Mouse (Mus musculus): ENCODE results near the gene F11. TPM values are rescaled to one million over a fixed set of nuclear protein-coding genes. Genes with fewer than 3 reads are reported as not detected.

F11 gene
- polyA plus RNA-seq, 1 experiment from 2014 or later: 0.46 TPM

DNA sequence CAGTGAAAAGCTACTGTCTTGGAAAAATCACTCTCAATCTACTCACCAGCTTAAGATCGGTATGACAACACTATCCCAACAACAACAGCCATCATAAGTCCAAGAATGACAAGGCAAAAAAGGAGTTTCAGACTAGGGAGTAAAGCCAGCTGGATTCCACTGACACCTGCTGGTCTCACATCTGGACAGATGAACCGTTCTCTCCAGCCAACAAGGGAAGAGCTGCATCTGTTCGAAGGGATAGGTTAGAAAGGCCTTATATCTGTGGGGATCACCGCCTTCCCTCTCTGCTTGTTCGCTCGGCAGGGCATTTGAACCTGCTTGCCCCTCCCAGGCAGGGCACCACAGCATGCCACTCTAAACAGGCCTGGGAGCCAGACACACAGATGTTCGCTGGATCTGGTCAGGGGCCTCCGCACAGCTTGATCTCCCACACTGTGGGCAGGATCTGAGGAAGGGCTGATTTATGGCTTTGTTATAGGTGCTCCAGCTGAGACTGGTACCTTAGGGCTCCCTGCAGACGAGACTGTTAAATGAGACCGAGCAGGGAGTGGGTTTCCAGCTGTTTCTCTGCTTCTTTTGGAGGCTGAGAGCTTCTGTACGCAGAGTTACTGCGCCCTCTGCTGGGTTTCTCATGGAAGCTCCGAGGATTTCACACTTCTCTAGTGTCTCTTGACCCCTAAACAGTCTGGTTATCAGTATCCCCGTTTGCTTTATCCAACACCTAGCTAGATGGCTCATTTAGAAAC is 25.5 kb downstream of the F11 start:
- no peak overlapping the region for H3K27ac ChIP-seq
- no peaks in the 10 kb centered on the region for H3K36me3 ChIP-seq
- 20% methylated on average over 14 of the region's 14 CpGs for WGBS
- peak overlapping the region; percentile 39; the same call in 1 of the 2 replicates for H3K4me2 ChIP-seq (replicated peaks)
- H3K27me3 ChIP-seq (replicated peaks): no peaks in the 10 kb centered on the region
- no peak overlapping the region for H3K9ac ChIP-seq
- 0 out of 2 replicates have a peak, but pooled peaks cover 3% of the 10 kb centered on the region for H3K4me1 ChIP-seq (replicated peaks)
- ATAC-seq: peak; percentile 53
- no peak overlapping the region for H3K4me3 ChIP-seq (replicated peaks)
- no peaks in the 10 kb centered on the region for H3K9me3 ChIP-seq

DNA sequence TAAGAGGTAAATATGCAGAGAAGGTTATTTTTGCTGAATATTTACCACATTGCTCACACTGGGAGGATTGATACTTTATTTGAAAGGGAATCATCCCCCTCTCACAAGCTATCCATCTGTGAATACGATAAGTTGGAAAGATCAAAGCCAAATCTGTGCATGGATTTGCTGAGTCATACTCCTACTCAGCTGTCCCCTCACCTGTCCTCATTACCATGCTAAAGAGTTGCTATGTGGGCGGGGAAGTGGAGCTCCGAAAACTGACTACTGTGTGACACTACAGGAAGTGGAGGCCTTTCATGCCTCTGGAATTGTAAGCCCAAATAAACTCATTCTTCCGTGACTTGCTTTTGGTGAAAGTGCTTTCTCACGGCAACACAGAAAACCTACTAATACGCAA is 26.6 kb downstream of the F11 start:
- WGBS: 86% methylated on average over 6 of the region's 6 CpGs
- H3K27ac ChIP-seq: no peak overlapping the region
- no peak for ATAC-seq
- H3K4me3 ChIP-seq (replicated peaks): no peak overlapping the region
- no peaks in the 10 kb centered on the region for H3K27me3 ChIP-seq (replicated peaks)
- no peak overlapping the region for H3K9ac ChIP-seq
- 0 out of 2 replicates have a peak, but pooled peaks cover 3% of the 10 kb centered on the region for H3K4me1 ChIP-seq (replicated peaks)
- H3K36me3 ChIP-seq: no peaks in the 10 kb centered on the region
- H3K4me2 ChIP-seq (replicated peaks): no peak overlapping the region
- H3K9me3 ChIP-seq: no peaks in the 10 kb centered on the region

DNA sequence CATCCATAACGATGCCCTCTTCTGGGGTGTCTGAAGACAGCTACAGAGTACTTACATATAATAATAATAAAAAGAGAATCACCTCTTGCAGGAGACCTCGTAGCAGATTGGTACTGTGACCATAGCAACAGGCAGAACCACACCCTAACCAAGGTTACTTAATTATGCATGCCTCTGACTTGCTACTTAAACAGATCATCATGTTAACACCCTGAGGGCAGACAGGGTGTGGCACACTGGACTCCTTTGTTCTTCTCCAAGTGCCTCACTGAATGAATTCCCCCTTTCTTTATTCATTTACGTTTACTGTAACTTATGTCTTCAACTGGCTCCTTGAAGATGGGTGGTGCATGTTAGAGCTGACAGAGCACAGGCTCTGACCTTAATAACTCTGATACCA is 28.6 kb downstream of the F11 start:
- Histone ChIP-seq H3K9ac (no peak overlapping the region), H3K36me3 (no peaks in the 10 kb centered on the region), H3K4me2 (replicated peaks) (no peak overlapping the region), H3K4me3 (replicated peaks) (no peak overlapping the region), H3K27ac (no peak overlapping the region), H3K4me1 (replicated peaks) (0 out of 2 replicates have a peak, but pooled peaks cover 3% of the 10 kb centered on the region), H3K9me3 (no peaks in the 10 kb centered on the region), H3K27me3 (replicated peaks) (no peaks in the 10 kb centered on the region)
- WGBS: 54% methylated on average over 3 of the region's 3 CpGs
- ATAC-seq: no peak

DNA sequence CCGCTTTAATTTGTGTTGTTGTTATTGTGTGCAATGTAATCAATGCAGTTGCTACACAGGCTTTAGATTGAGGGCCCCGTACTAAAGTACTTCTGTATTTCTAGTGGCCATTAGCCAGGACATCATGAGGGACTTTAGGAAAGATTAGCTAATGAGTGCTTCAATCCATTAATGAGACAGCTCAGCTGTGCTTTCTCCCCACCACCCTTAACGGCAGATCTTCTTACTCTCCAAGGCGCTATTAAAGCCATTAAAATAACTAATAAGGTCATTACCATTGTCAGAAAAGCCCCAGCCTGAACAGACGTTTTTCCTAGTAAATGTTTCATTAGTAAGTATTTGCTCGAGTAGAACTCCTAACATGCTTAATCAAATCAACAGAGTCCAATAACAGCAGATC is 59.4 kb downstream of the F11 start:
- H3K4me3 ChIP-seq (replicated peaks): no peak overlapping the region
- no peaks in the 10 kb centered on the region for H3K9me3 ChIP-seq
- H3K27ac ChIP-seq: no peak overlapping the region
- no peaks in the 10 kb centered on the region for H3K27me3 ChIP-seq (replicated peaks)
- 57% methylated on average over 6 of the region's 6 CpGs for WGBS
- H3K4me1 ChIP-seq (replicated peaks): no peaks in the 10 kb centered on the region
- no peak overlapping the region for H3K9ac ChIP-seq
- no peak overlapping the region for H3K4me2 ChIP-seq (replicated peaks)
- H3K36me3 ChIP-seq: no peaks in the 10 kb centered on the region
- ATAC-seq: no peak

DNA sequence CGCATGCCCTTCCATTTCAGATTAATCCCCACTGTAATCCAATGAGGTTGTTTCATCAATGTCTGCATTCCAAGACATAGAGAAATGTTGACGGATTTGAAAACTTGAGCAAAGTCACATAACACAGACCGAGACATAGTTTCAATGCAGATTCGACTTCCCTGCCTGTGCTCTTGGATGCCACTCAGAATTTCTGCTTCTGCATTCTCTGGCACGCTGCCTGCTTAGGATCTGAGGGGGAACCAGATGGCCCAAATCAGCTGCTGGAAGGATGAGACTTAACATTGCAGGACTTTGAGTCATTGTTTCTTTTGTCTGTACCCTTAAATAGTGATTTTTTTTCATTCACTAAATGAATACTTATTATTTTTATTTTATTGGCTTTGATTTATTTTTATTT is 60.2 kb downstream of the F11 start:
- Histone ChIP-seq H3K4me3 (replicated peaks) (no peak overlapping the region), H3K27me3 (replicated peaks) (no peaks in the 10 kb centered on the region), H3K9me3 (no peaks in the 10 kb centered on the region), H3K4me2 (replicated peaks) (no peak overlapping the region), H3K36me3 (no peaks in the 10 kb centered on the region), H3K27ac (no peak overlapping the region), H3K4me1 (replicated peaks) (no peaks in the 10 kb centered on the region), H3K9ac (no peak overlapping the region)
- ATAC-seq: 0 out of 2 replicates have a peak, but pooled peaks have one; percentile 31
- WGBS: 41% methylated on average over 5 of the region's 5 CpGs

DNA sequence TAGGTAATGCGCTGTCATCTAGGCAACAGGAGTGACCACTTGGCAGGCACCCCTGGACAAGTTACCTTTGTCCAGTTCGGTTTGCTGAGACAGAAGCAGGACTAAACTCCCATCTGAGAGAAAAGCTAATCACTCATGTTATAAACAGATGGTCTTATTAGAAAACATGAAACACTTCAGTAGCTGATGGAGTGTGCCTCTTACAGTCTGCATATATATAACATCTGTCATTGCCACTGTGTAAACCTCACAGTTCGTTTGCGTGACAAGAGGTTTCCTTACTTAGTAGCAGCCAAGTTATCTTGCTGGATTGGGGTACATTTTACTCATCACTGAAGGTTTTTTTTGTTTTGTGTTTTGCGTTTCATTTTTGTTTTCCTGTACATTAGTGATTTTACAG is 64.5 kb downstream of the F11 start:
- Histone ChIP-seq H3K4me3 (replicated peaks) (no peak overlapping the region), H3K9ac (no peak overlapping the region), H3K27ac (no peak overlapping the region), H3K9me3 (no peaks in the 10 kb centered on the region), H3K27me3 (replicated peaks) (no peaks in the 10 kb centered on the region), H3K36me3 (no peaks in the 10 kb centered on the region), H3K4me2 (replicated peaks) (no peak overlapping the region), H3K4me1 (replicated peaks) (no peaks in the 10 kb centered on the region)
- WGBS: 68% methylated on average over 5 of the region's 5 CpGs
- no peak for ATAC-seq

DNA sequence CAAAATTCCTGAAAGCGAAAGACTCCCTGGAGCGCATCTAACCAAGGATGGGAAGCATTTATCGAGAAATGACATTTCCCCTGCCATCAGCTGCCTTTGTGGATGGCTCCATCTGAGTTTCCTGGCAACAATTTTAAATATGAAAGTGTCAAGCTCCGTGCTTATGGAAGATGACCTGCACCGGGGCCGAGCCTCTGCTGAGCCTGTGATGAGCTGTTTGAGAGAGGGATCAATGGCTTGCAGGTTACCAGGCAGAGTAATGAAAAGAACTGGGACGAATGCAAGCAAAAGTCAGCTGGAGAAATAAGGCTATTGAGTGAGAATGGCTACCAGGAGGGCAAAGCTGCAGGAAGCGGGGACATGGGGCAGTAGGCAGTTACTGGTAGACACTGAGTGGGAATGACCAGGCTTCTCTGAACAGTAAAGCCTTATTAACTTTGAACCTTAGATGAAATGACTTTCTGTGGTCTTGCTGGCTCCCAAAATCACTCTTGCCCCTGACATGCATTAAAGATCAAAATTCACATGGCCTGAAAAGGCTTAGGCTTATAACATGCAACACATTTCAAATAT is 65.8 kb downstream of the F11 start:
- Histone ChIP-seq H3K9ac (no peak overlapping the region), H3K27ac (no peak overlapping the region), H3K36me3 (no peaks in the 10 kb centered on the region), H3K9me3 (no peaks in the 10 kb centered on the region), H3K4me3 (replicated peaks) (no peak overlapping the region), H3K4me2 (replicated peaks) (no peak overlapping the region), H3K27me3 (replicated peaks) (no peaks in the 10 kb centered on the region), H3K4me1 (replicated peaks) (no peaks in the 10 kb centered on the region)
- 82% methylated on average over 8 of the region's 8 CpGs for WGBS
- no peak for ATAC-seq

Other genes with a start within 250 kb of the F11 start
- 0.26 and 0.28 TPM in 2 replicates for gene Mtnr1a, start 192.9 kb downstream of the F11 start, polyA plus RNA-seq (2015; fragmentation: Nextera tagmentation; extraction: Ambion mirVana)
- gene Klkb1, start 32.8 kb upstream of the F11 start, polyA plus RNA-seq (2015; fragmentation: Nextera tagmentation; extraction: Ambion mirVana): 0.08 and 0.11 TPM in 2 replicates
- 0.18 and 0.39 TPM in 2 replicates for gene Gm45753, start 46.4 kb upstream of the F11 start, polyA plus RNA-seq (2015; fragmentation: Nextera tagmentation; extraction: Ambion mirVana)
- 1.3 and 1.8 TPM in 2 replicates for gene Cyp4v3, start 71.2 kb upstream of the F11 start, polyA plus RNA-seq (2015; fragmentation: Nextera tagmentation; extraction: Ambion mirVana)
- gene Fam149a, start 120.3 kb upstream of the F11 start, polyA plus RNA-seq (2015; fragmentation: Nextera tagmentation; extraction: Ambion mirVana): 10.4 and 10.7 TPM in 2 replicates
- 1.6 and 2.3 TPM in 2 replicates for gene Tlr3, start 149.0 kb upstream of the F11 start, polyA plus RNA-seq (2015; fragmentation: Nextera tagmentation; extraction: Ambion mirVana)
- 25.3 and 25.8 TPM in 2 replicates for gene Sorbs2, start 245.8 kb upstream of the F11 start, polyA plus RNA-seq (2015; fragmentation: Nextera tagmentation; extraction: Ambion mirVana)